Mouse (Mus musculus) adrenal gland, adult (tissue): ENCODE data around the gene Smpdl3a.

Experiments used
- DNase-seq, 2 experiments: peaks; one replicate each; pipeline ENCODE4 v3.0.0; 2022 to 2023; ENCODE audit warnings: low spot score in 1 of 2; ENCODE audit not compliant: inconsistent age in 2 of 2

Gene Smpdl3a

GRCm38 (mm10) chr10:57794018-57794417 is at the start of gene Smpdl3a:
Gene Smpdl3a (plus strand): TSS chr10:57794335.
- no peak for DNase-seq

GRCm38 (mm10) chr10:57745452-57745851 is 48.7 kb upstream of the Smpdl3a start:
- DNase-seq: no peak

GRCm38 (mm10) chr10:57747127-57747526 is 47.0 kb upstream of the Smpdl3a start:
- DNase-seq: no peak

DNA sequence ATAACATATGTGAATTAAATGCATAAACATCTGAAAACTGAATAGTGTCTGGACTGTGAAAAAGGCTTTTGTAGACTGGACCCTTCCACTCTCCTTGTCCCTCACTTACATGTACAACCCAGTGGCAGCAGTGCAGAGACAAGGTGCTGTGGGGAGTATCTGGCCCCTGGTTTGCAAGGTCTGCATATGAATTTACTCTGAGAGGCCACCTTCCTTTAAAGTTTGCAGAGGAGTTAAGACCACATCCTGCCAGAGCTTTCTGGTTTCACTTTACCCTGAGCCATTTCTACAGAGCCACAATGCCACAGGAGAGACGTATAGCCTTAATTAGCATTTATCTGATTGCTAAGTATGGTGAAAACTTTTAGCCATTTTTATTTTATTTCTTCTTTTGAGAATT is 40.8 kb upstream of the Smpdl3a start:
- DNase-seq: no peak

- DNase-seq: no peak
Observed at GRCm38 (mm10) chr10:57755201-57755736, 38.9 kb upstream of the Smpdl3a start.

- no peak for DNase-seq
Observed at GRCm38 (mm10) chr10:57758999-57759398, 35.1 kb upstream of the Smpdl3a start.

DNA sequence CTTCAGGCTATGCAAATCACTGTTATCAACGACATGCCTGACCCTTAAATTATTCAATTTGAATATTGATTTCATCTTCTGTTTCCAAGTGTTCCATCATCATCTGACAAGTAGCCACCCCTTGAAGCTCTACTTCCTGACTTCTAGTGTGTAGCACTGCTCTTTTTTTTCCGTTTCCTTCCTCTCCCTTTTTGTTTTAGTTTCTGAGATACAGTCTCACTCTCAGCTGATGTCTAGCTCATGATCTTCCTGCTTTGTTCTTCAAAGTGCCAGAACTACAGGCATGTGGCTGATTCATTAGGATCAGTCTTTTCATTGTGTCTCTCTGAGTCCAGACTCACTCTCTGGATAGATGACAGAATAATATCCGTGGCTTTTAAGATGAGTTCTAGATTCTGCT is 33.4 kb upstream of the Smpdl3a start:
- DNase-seq: no peak

DNA sequence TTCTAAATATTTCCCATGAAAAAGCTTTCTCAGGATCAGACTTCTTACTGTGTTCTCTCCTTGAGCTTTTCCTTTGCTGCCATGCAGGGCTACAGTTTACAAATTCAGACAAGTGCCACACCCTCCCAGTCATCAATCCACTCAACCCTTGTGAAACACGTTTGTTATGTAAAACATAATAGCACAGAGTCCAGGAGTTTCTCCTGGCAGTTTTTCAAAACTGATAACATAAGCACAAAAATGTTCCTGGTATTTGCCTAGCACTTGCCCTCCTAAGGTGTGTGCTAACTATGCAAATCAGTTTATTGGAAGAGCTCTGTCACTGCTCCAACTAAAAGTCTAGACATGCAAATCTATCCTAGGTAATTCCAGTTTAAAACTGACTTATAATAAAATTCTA is 31.1 kb upstream of the Smpdl3a start:
- no peak for DNase-seq

GRCm38 (mm10) chr10:57783289-57784130 is 10.6 kb upstream of the Smpdl3a start:
- no peak for DNase-seq

GRCm38 (mm10) chr10:57784131-57784875 is 9.8 kb upstream of the Smpdl3a start:
- peak; percentile 62 to 84 for DNase-seq

DNA sequence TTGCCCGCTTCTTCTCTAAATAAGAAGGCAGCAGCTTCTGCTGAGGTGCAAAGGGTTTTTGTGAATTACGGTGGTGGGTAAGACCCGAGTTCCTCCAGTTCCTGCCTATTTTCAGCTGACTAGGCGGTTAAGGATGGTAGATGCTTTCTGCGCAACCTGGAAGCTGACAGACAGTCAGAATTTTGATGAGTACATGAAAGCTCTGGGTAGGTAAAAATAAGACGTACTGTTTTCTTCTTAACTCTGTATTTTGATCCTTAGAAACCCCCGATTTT is 9.3 kb upstream of the Smpdl3a start, which contains the start of gene Fabp7:
TSS of gene Fabp7 (plus strand) at position 6 of the 275 bp plus-strand sequence.
- DNase-seq: no peak

DNA sequence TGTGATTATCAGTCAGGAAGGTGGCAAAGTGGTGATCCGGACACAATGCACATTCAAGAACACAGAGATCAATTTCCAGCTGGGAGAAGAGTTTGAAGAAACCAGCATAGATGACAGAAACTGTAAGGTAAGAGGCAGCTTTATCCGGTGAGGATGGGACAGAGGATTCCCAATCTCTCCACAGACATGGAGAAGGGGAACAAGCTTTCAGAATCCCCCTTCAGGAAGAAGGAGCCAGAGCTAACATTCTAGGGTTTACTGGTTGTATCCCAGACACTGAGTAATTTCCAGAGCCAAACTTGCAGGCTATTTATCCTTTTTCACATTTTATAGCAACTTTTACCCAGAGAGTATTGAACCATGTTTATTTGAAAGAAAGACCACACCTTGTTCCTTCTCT is 8.6 kb upstream of the Smpdl3a start:
- DNase-seq: no peak

- DNase-seq: no peak
Observed at GRCm38 (mm10) chr10:57792957-57793356, 1.2 kb upstream of the Smpdl3a start.

- peak; percentile 78 to 94 for DNase-seq
Observed at GRCm38 (mm10) chr10:57794491-57795461, 641 bp downstream of the Smpdl3a start.

GRCm38 (mm10) chr10:57795542-57795941 is 1.4 kb downstream of the Smpdl3a start:
- DNase-seq: peak in 1 of 2 experiments; percentile 10

DNA sequence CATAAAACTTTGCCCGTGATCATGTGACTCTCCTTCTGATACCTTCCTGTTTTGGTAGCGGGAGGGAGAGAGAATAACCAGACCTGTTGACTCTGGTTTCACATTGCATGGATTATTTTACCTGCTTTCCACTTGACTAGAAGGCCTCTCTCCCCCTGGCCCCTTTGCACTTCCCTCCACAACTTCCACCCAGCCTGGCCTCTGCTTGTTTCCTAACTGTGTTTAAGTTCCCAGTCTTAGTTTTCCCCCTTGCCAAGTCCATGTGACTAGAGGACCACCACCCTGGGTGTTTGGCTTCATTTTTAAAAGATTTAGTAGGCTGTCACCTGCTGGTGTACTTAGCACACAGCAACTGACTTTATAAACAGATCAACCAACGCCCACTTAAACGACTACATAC is 1.9 kb downstream of the Smpdl3a start:
- DNase-seq: peak; percentile 6 to 54

GRCm38 (mm10) chr10:57799486-57799885 is 5.4 kb downstream of the Smpdl3a start:
- no peak for DNase-seq

DNA sequence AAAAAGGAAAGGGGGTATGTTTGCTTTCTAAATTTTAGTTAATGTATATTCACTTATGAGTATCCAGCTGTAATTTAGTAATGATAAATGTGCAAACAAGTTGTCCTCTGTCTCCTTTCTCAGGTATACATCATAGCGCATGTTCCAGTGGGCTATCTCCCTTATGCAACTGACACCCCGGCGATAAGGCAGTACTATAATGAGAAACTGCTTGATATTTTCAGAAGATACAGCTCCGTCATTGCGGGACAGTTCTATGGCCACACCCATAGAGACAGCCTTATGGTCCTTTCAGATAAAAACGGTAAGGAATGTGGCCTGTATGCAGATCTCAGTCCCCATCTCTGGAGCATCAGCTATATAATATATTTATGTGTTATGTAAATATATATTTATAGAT is 13.6 kb downstream of the Smpdl3a start:
- no peak for DNase-seq

DNA sequence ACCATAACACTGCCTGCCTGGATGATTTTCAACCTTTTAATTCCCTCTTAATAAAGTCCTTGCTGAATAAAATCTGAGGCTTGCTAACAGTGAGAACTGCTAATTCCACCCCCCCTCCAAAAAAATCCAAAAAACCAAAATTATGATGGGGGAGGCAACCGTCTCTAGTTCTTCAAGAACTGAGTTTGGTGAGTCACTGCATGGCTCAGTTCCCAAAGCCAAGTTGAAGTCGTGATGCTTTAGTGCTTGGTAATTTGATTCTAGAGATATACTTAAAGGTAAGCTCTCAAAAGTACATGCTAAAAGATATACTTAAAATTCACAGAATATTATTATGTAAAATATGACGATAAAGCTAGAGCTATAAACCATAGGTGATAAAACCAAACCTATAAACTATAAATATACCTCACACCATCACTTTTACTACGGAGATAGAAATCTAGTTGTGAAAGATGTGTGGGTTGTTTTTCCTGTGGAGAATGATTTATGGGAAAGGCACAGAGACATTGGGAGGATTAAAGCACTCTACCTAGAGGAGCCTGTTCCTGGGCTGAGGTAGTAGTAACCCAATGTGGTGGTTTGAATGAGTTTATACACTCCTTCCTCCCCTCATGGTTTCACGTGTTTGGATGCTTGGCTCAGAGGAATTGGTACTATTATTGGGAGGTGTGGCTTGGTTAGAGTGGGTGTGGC is 18.2 kb downstream of the Smpdl3a start:
- DNase-seq: no peak

DNA sequence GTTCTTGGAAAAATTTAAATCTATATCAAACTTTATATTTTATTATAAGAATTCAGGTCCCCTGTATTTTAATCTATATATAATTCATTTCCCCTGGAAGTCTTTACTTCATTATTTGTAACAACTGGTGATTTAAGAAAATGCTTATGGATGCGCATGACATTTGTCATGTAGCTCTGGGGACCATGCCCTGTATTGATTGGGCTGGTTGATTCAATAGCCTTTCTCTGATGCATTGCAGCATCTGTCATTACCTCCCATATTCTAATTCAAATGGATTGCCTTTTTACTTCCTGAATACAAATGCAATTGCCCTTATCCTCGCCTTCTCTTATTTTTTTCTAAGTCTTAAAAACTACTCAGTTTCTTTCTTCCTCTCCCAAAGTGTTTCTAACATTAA is 20.2 kb downstream of the Smpdl3a start:
- no peak for DNase-seq
